Mouse (Mus musculus): ENCODE measurements at regions not wholly inside any gene's neighbourhood (a gene's known extent, or its start where the extent isn't known, plus 50 kb on each side); places are given as distances from the start of the nearest gene placed in this dataset.

DNA sequence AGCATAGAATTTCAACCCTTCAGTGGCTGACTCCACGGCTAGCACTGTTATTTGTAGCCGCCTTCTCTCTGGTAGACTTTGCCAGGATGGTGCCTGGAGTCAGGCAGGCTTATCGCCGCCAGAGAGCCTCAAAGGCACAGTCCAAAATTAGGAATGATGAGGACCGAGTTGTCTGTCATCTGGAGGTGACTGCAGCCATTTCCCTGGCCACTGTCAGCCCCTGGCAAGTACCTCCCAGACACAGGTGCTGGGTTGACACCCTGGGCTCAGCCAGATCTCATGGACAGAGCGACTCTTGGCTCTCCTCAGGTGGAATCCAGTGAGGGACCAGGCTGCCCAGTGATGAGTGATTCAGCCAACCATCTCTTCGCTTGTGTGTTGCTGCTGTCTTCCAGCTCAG, 98.1 kb upstream of the Pgrmc2 start:
- no peak for DNase-seq (ENCODE audit: low spot score in 2 of 2)

GRCm38 (mm10) chr3:41179037-41179880, 96.4 kb upstream of the Pgrmc2 start:
- DNase-seq (ENCODE audit: low spot score in 2 of 2), result no peak

DNA sequence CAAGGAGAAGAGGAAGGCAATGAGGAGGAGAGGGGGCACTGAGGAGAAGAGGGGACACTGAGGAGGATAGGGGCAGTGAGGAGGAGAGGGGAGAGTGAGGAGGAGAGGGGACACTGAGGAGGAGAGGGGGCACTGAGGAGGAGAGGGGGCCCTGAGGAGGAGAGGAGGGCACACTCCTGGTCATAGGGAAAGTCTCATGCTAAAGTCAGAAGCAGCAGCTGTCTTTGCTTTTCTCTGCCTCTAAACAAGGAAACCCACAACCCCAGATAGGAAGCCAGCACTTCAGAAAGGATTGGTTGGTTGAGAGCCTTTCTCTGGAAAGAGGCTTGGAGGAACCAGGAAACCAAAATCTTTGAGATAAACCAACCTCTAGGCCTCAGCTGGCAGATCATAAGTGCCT, 94.3 kb upstream of the Pgrmc2 start:
- no peak for DNase-seq (ENCODE audit: low spot score in 2 of 2)

DNA sequence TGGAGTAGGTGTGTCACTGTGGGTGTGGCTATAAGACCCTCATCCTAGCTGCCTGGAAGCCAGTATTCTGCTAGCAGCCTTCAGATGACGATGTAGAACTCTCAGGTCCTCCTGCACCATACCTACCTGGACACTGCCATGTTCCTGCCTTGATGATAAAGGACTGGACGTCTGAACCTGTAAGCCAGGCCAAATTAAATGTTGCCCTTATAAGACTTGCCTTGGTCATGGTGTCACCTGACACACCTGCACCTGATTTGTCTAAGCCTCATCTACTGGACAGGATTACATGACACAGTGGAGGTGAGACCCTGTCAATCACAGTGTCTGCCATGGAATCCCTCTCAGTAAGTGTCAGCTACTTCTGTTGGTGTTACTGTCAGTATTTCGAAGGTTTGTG, 92.5 kb upstream of the Pgrmc2 start:
- DNase-seq (ENCODE audit: low spot score in 2 of 2), result no peak

- DNase-seq (ENCODE audit: low spot score in 2 of 2), result no peak
Measured at GRCm38 (mm10) chr3:41173561-41173960, 90.7 kb upstream of the Pgrmc2 start.

DNA sequence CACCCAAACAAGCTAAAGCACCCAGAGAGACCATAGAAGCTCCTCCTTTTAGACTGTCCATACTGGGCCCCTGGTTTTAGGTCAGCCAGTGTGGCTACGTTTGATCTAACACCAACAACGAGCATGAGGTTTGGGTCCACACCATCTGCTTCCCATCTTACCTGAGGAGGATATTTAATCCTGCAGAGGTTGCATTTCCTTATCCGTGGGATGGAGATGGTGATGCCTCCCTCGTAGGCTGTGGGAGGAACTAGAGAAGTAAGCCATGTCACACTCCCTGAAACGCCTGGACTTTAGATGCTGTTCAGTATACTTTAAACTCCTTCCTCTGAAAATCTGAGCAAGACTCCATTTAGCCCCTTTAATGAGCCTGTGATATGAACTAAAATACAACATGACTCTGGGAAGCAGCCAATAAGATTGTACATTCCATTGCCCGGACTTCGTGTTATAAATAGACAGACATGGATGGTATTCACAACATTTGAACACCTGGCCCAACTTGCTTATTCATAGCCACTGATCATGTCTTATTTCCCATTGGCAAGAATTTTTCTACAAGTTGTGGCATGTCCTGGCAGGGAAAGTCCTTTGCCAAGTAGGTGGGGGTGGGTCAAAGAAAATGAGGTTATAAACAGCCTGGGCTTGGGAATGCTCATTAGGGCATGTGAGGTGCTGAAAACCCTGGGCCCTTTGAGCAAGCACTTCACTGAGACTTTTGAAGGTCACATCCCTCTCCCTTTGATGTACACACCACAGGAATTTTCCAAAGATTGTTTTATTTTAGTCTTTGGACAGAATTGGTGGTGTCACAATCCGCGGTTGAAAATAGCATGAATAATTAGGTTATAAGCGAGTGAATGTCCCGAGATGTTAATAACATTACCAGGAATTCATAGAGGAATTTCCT, 89.7 kb upstream of the Pgrmc2 start:
- DNase-seq (ENCODE audit: low spot score in 2 of 2), result no peak

GRCm38 (mm10) chr3:41171772-41172171, 88.9 kb upstream of the Pgrmc2 start:
- no peak for DNase-seq (ENCODE audit: low spot score in 2 of 2)

- no peak for DNase-seq (ENCODE audit: low spot score in 2 of 2)
Measured at GRCm38 (mm10) chr3:41171310-41171709, 88.5 kb upstream of the Pgrmc2 start.

DNA sequence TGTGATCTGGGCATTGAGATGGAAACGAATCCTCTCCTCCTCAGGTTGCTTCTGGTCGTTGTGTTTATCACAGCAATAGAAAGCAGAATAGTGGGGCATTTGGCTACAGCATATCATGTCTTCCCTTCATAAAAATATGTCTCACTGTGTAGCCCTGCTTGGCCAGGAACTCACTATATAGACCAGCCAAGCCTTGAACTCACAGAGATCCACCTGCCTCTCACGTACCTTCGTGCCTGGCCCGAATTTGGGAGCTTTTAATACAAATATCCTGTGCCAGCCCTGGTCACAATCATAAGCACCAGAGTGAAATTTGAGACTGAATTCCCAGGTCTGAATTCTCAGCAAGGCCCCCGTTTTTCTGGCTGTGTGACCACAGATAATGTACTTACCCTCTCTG, 87.7 kb upstream of the Pgrmc2 start:
- DNase-seq (ENCODE audit: low spot score in 2 of 2), result no peak

GRCm38 (mm10) chr3:41169430-41169829, 86.6 kb upstream of the Pgrmc2 start:
- DNase-seq (ENCODE audit: low spot score in 2 of 2), result no peak

DNA sequence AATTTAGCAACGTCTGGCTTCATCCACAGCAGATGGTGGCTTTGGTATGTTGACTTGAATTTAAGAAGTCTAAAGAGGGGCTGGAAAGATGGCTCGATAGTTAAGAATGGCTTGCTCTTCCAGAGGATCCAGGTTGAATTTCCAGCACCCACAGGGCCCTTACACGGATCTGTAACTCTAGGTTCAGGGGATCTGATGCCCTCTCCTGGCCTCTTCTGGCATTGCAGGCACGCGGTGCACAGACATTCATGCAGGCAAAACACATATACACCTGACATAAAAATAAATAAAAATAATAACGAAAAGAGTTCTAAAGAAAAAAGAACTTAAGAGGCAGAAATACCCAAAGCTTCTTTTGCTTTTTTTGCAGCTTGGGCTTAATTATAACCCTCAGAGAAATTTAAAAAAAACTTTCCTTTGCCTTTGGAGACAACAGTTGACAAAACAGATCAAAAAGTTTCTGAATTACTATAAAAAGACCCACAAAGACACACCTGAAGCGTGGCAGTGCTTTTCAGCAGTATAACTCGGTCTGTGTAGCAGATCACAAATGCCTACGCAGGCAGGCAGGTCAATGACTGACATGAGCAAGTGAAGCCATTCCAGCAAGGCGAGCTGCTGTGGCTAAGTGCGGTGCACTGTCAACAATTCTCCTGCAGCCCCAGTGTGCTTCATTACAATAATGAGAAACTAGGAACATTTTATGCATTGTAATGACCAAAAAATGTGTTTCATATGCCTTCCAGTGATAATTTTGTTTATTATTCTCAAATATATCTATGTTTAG, 85.5 kb upstream of the Pgrmc2 start:
- no peak for DNase-seq (ENCODE audit: low spot score in 2 of 2)

DNA sequence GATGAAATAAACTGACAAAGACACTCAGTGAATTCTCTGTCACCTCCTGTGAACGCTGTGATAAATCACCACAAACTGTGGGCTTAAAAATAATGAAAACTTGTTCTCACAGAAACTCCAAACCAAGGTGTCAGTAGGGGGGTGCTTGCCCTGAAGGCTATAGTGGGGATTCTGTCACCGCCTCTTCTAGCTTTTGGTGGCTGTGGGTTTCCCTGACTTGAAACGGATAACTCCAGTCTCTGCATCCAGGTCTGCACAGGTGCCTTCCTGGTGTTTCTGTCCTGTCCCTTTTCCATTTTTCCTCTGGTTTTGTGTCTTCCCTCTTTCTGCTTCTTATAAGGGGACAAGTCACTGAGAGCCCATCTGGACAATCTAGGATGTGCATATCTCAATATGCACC, 84.6 kb upstream of the Pgrmc2 start:
- no peak for DNase-seq (ENCODE audit: low spot score in 2 of 2)

GRCm38 (mm10) chr3:41164736-41165135, 81.9 kb upstream of the Pgrmc2 start:
- no peak for DNase-seq (ENCODE audit: low spot score in 2 of 2)

- DNase-seq (ENCODE audit: low spot score in 2 of 2), result no peak
Measured at GRCm38 (mm10) chr3:41163767-41164166, 80.9 kb upstream of the Pgrmc2 start.

- DNase-seq (ENCODE audit: low spot score in 2 of 2), result no peak
Measured at GRCm38 (mm10) chr3:41162514-41162913, 79.7 kb upstream of the Pgrmc2 start.

DNA sequence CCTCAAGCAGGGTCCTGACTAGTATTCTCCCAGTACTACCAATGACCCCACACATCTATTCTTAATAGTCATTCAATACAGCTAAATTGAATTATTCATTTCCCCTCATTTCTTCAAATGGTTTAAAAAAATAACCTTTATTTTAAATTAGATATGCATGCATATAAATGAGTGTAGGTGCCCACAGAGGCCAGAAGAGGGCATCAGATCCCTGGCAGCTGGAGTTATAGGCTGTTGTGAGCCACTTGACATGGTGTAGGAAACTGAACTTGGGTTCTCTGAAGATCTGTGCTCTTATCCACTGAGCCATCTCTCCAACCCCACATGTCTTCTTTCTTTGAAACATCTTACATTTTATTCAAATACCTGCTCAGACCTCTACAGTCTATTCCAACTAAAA, 77.8 kb upstream of the Pgrmc2 start:
- DNase-seq (ENCODE audit: low spot score in 2 of 2), result no peak

- no peak for DNase-seq (ENCODE audit: low spot score in 2 of 2)
Measured at GRCm38 (mm10) chr3:41158314-41158973, 75.6 kb upstream of the Pgrmc2 start.

DNA sequence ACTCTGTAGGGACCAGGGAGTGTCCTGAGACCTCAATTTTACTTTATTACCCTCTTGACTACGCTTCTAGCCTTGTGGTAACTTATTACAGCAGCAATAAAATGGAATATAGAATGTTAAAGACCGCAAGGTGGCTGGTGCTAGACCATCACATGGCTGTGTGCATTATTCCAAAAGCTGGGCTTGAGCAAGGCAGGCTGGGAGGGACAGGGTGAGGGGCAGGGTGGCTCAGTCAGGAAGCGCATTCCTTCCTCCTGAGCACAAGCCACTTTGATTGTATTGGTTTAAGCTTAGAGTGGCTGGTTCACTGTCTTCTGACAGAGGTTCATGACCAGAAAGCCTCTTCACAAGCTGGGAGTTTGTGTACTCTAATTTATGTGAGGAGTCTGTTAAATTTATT, 74.6 kb upstream of the Pgrmc2 start:
- DNase-seq (ENCODE audit: low spot score in 2 of 2), result no peak

GRCm38 (mm10) chr3:41156562-41156961, 73.7 kb upstream of the Pgrmc2 start:
- no peak for DNase-seq (ENCODE audit: low spot score in 2 of 2)

DNA sequence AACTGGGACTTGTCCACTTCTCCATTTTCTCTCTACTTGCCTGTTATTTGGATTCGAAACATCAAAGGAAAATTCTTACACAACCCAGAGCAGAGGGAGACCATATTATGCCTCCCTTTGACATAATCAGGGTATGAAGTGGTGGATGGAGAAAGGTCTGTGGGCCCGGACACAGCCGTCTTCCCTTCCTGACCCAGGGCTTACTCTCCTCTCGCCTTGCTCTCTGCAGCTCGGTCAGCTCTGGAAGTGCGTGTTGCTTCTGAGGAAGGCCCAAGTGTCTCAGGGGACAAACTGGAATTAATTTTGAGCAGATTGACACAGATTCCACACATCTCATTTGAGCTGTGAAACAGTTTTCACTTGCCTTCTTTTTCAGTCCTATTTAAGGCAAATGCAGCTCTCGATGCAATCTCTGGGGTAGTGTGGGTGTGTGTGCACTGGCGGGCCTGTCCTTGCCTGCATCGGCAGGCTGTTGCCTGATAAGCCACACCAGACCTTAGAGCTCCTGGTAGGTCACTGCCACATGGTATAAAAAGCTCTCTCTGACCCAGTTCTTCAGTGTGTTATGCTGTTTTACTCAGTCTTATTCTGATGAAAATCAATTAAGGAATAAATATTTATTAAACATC, 72.4 kb upstream of the Pgrmc2 start:
- DNase-seq (ENCODE audit: low spot score in 2 of 2), result no peak

DNA sequence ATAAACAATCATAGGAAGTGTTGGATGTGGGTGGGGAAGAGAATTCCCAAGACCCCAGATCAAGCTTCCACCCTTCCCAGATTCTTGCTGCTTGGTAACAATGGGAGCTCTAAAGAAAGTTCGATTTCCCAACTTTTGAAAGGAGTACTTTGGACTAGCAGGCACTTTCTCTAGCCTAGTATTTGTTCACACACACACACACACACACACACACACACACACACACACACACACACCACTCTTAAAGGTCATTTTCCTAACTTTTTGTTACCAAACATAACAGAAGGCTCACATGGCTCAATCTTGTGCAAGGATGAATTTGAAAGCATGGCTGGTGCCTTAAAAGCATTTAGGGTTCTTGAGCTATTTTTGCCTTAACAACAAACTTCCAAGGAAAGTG, 71.6 kb upstream of the Pgrmc2 start:
- DNase-seq (ENCODE audit: low spot score in 2 of 2), result no peak
